Mouse (Mus musculus) heart, postnatal 0 days (tissue): ENCODE results near the gene Rsph9.

Experiments used
- CTCF ChIP-seq: IDR thresholded peaks from 2 replicates; pipeline ENCODE4 v1.5.1; 2016; ENCODE audit warnings: antibody characterized with exemption, control low read depth, low read depth
- EP300 ChIP-seq: IDR thresholded peaks from 2 replicates; pipeline ENCODE4 v1.6.1; 2016; ENCODE audit warnings: antibody characterized with exemption, low read depth

GRCm38 (mm10) chr17:46118423-46118850, 25.6 kb downstream of the Rsph9 start:
- TF ChIP-seq CTCF (no peak), EP300 (no peak)
